Mouse (Mus musculus) limb, embryonic 15.5 days (tissue): ENCODE results near the gene Msrb3. TPM values are rescaled to one million over a fixed set of nuclear protein-coding genes. Genes with fewer than 3 reads are reported as not detected.

ENCODE experiments used
- ATAC-seq: fragments of 200-750 bp; cut with Nextera tagmentation; 2 replicates; pipeline ENCODE4 v1.8.0; 2017; ENCODE audit warnings: low read depth, moderate TSS enrichment; ENCODE audit not compliant: insufficient number of reproducible peaks, low FRiP score, low TSS enrichment
- H3K27ac ChIP-seq: fragments of 300-500 bp; sonication (generic); 2 replicates; pipeline ENCODE4 v1.5.1; 2015; ENCODE audit warnings: moderate library complexity, mild to moderate bottlenecking, inconsistent platforms
- H3K27me3 ChIP-seq: fragments of 300-500 bp; sonication (generic); 2 replicates; pipeline ENCODE4 v1.6.1; 2015; ENCODE audit warnings: inconsistent platforms
- H3K36me3 ChIP-seq: fragments of 300-500 bp; sonication (generic); 2 replicates; pipeline ENCODE4 v1.6.1; 2015; ENCODE audit warnings: inconsistent platforms
- H3K4me1 ChIP-seq: fragments of 300-500 bp; sonication (generic); 2 replicates; pipeline ENCODE4 v1.6.1; 2015; ENCODE audit warnings: inconsistent platforms
- H3K4me2 ChIP-seq: fragments of 300-500 bp; sonication (generic); 2 replicates; pipeline ENCODE4 v1.6.1; 2015; ENCODE audit warnings: mild to moderate bottlenecking, inconsistent platforms
- H3K4me3 ChIP-seq: fragments of 300-500 bp; sonication (generic); 2 replicates; pipeline ENCODE4 v1.5.1; 2015; ENCODE audit warnings: mild to moderate bottlenecking, inconsistent platforms
- H3K9ac ChIP-seq: fragments of 300-500 bp; sonication (generic); 2 replicates; pipeline ENCODE4 v1.6.1; 2015; ENCODE audit warnings: inconsistent platforms
- H3K9me3 ChIP-seq: fragments of 300-500 bp; sonication (generic); 2 replicates; pipeline ENCODE4 v1.6.1; 2016; ENCODE audit warnings: inconsistent platforms
- WGBS: fragments of 180-500 bp; shearing (Covaris S2); methylation state at CpG from one replicate; pipeline ENCODE4 v1.1.7; 2015; 5-methylcytosine and 5-hydroxymethylcytosine counted together
- polyA plus RNA-seq: library from polyadenylated mRNA; unstranded; fragments of >200 nt; fragmentation: Nextera tagmentation; extraction: Ambion mirVana; gene quantifications from 2 replicates; pipeline ENCODE4 v1.2.1, GENCODE M21; 2015

Msrb3 gene
- polyA plus RNA-seq, 1 experiment from 2014 or later: 16.9 TPM

- no peak overlapping the region for H3K9ac ChIP-seq
- H3K4me2 ChIP-seq: no peak overlapping the region
- H3K4me1 ChIP-seq: peaks cover 62% of the 10 kb centered on the region
- H3K27ac ChIP-seq: no peak overlapping the region
- no peaks in the 10 kb centered on the region for H3K9me3 ChIP-seq
- H3K4me3 ChIP-seq: no peak overlapping the region
- no peak for ATAC-seq
- no peaks in the 10 kb centered on the region for H3K27me3 ChIP-seq
- no peaks in the 10 kb centered on the region for H3K36me3 ChIP-seq
- WGBS: 55% methylated on average over 10 of the region's 10 CpGs
These were observed 44.6 kb downstream of the Msrb3 start for GRCm38 (mm10) chr10:120854329-120854728.

GRCm38 (mm10) chr10:120853816-120854215 lies 45.1 kb downstream of the Msrb3 start:
- peaks cover 57% of the 10 kb centered on the region for H3K4me1 ChIP-seq
- no peaks in the 10 kb centered on the region for H3K27me3 ChIP-seq
- H3K9me3 ChIP-seq: no peaks in the 10 kb centered on the region
- H3K27ac ChIP-seq: no peak overlapping the region
- no peak overlapping the region for H3K9ac ChIP-seq
- H3K36me3 ChIP-seq: no peaks in the 10 kb centered on the region
- WGBS: 36% methylated on average over 9 of the region's 9 CpGs
- ATAC-seq: no peak
- H3K4me3 ChIP-seq: no peak overlapping the region
- H3K4me2 ChIP-seq: no peak overlapping the region

DNA sequence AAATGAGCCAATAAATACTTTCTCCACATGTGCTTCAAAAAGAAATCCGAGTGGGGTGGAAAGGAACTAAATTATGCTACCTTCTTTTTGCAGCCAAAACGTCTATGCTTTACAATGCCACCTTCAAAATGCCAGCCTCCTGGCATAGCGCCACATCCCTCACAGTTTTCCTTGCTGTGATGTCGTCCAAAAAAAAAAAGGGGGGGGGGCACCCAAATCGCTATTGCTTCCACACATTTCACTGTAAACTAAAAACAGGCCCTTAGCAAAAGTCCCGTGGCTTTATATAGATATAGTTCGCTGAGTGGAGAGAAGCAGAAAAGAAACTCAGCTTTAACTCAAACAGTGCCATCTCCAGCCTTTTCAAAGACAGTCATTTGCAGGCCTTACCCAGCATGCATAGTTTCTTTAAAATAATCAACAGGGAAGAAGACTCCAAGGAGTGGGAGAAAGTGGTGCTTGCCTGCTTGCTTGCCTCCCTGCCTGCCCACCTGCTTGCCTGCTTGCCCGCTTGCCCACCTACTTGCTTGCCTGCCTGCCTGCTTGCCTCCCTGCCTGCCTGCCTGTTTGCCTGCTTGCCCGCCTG lies 47.6 kb downstream of the Msrb3 start:
- Histone ChIP-seq H3K27ac (peak overlapping the region; percentile 87), H3K4me1 (peaks cover 48% of the 10 kb centered on the region), H3K27me3 (no peaks in the 10 kb centered on the region), H3K4me2 (peak overlapping the region; percentile 26; the same call in 1 of the 2 replicates), H3K36me3 (0 out of 2 replicates have a peak, but pooled peaks cover 4% of the 10 kb centered on the region), H3K9me3 (no peaks in the 10 kb centered on the region), H3K4me3 (no peak overlapping the region), H3K9ac (no peak overlapping the region)
- no peak; the same call in 1 of the 2 replicates for ATAC-seq
- 17% methylated on average over 9 of the region's 9 CpGs for WGBS

DNA sequence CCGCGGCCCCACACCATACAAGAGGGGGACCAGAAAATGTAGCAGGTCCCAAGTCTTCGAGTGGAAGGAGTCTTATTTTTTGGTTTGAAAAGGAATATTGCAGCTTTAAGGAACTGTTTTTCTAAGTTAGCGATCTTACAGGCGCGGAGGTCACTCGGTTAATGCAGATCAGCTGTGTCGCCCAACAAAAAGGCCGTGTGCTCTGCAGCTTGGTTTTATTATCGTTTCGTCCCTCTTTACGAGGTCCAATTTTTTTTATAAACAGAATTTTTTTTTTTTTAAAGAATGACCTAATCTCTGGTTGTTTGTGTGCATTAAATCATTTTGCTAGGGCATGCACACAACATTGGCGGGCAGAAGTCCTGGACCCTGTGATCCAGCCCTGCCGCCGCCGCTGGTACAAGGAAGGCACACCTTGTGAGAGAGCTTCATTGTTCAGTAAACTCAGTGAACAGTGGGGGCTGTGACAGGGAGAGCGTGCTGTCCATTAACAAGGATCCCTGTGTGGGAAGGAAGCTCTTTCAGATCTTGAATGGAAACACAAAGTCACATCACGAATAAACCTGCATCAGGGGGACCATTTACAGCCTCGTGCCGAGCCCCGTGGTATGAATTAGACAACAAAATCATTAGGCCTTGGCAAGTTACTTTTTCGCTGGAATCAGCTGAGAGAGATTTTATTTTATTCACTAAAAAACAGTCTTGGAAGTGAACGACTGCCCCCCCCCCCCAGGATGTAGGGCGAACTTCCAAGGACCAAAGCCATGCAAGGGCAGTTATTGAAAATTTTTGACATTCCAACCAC lies 48.3 kb downstream of the Msrb3 start:
- H3K36me3 ChIP-seq: peaks cover 9% of the 10 kb centered on the region; the same call in 1 of the 2 replicates
- WGBS: 22% methylated on average over 24 of the region's 24 CpGs
- peak overlapping the region; percentile 86 for H3K27ac ChIP-seq
- no peak overlapping the region for H3K9ac ChIP-seq
- peak; percentile 77 for ATAC-seq
- H3K4me3 ChIP-seq: 0 out of 2 replicates have a peak overlapping the region, but pooled peaks have one; percentile 5
- peak overlapping the region; percentile 34 for H3K4me2 ChIP-seq
- no peaks in the 10 kb centered on the region for H3K27me3 ChIP-seq
- H3K4me1 ChIP-seq: peaks cover 48% of the 10 kb centered on the region
- H3K9me3 ChIP-seq: no peaks in the 10 kb centered on the region

GRCm38 (mm10) chr10:120848677-120849076 lies 50.2 kb downstream of the Msrb3 start:
- no peak overlapping the region for H3K27ac ChIP-seq

DNA sequence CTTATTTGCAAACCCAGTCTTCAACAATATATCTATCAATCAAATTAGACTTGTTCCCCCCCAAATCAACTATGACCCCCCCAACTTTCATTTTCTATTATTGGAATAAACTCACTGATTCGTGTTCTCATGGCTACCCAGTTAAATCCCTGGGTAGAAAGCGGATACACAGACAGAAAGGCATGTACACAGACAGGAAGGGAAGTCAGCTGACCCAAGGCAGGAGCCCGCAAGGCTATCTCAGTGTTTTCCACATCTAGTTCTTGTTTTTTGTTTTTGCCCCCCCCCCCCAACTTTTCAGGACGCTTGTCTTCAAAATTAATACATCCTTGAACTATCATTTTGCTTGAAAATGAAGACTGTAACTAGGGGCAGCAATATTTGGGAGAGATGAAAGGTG lies 51.1 kb downstream of the Msrb3 start:
- Histone ChIP-seq H3K4me3 (no peak overlapping the region), H3K36me3 (peaks cover 14% of the 10 kb centered on the region; the same call in 1 of the 2 replicates), H3K27ac (no peak overlapping the region), H3K4me2 (no peak overlapping the region), H3K9ac (no peak overlapping the region), H3K4me1 (peaks cover 31% of the 10 kb centered on the region), H3K27me3 (no peaks in the 10 kb centered on the region), H3K9me3 (no peaks in the 10 kb centered on the region)
- WGBS: 85% methylated on average over 4 of the region's 4 CpGs
- ATAC-seq: no peak

More at GRCm38 (mm10) chr10:120848677-120849076, 50.2 kb downstream of the Msrb3 start:
- H3K4me1 ChIP-seq: peaks cover 40% of the 10 kb centered on the region
- H3K36me3 ChIP-seq: peaks cover 10% of the 10 kb centered on the region; the same call in 1 of the 2 replicates
- ATAC-seq: no peak
- H3K4me3 ChIP-seq: no peak overlapping the region
- no peak overlapping the region for H3K9ac ChIP-seq
- no peaks in the 10 kb centered on the region for H3K27me3 ChIP-seq
- H3K9me3 ChIP-seq: no peaks in the 10 kb centered on the region
- H3K4me2 ChIP-seq: no peak overlapping the region
- 42% methylated on average over 7 of the region's 7 CpGs for WGBS

GRCm38 (mm10) chr10:120839966-120840365 lies 58.9 kb downstream of the Msrb3 start:
- Histone ChIP-seq H3K4me1 (no peaks in the 10 kb centered on the region), H3K27me3 (no peaks in the 10 kb centered on the region), H3K27ac (no peak overlapping the region), H3K9me3 (no peaks in the 10 kb centered on the region), H3K4me2 (no peak overlapping the region), H3K36me3 (peaks cover 3% of the 10 kb centered on the region; the same call in 1 of the 2 replicates), H3K4me3 (no peak overlapping the region), H3K9ac (no peak overlapping the region)
- WGBS: 71% methylated on average over 7 of the region's 7 CpGs
- no peak for ATAC-seq

DNA sequence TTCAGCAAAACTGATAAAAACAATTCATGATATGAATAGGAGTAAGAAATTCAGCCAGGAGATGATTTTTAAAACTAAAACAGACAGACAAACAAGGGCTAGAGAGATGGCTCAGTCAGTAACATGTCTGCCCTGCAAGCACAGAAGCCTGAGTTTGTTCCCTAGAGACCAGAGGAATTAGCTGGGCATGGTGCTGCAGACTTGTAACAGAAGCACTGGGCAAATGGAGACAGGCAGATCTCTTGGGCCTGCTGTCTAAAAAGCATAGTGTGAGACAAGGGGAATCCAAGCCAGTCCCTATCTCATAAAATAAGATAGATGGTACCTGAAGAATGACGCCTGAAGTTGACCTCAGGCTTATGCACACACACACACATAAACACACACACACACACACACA lies 64.4 kb downstream of the Msrb3 start:
- Histone ChIP-seq H3K9me3 (no peaks in the 10 kb centered on the region), H3K36me3 (no peaks in the 10 kb centered on the region), H3K4me1 (no peaks in the 10 kb centered on the region), H3K27me3 (no peaks in the 10 kb centered on the region), H3K9ac (no peak overlapping the region), H3K27ac (no peak overlapping the region), H3K4me3 (no peak overlapping the region), H3K4me2 (no peak overlapping the region)
- no peak for ATAC-seq
- WGBS: 75% methylated on average over 1 of the region's 1 CpGs

- Histone ChIP-seq H3K36me3 (no peaks in the 10 kb centered on the region), H3K4me2 (no peak overlapping the region)
These were observed 65.1 kb downstream of the Msrb3 start for GRCm38 (mm10) chr10:120833836-120834235.

GRCm38 (mm10) chr10:120827761-120828160 lies 71.1 kb downstream of the Msrb3 start:
- Histone ChIP-seq H3K4me2 (no peak overlapping the region), H3K27ac (peak overlapping the region; percentile 17; the same call in 1 of the 2 replicates), H3K27me3 (no peaks in the 10 kb centered on the region), H3K9me3 (no peaks in the 10 kb centered on the region), H3K4me1 (peaks cover 13% of the 10 kb centered on the region; the same call in 1 of the 2 replicates), H3K9ac (no peak overlapping the region), H3K36me3 (no peaks in the 10 kb centered on the region), H3K4me3 (no peak overlapping the region)
- 83% methylated on average over 12 of the region's 12 CpGs for WGBS
- no peak for ATAC-seq

More at GRCm38 (mm10) chr10:120833836-120834235, 65.1 kb downstream of the Msrb3 start:
- no peak overlapping the region for H3K9ac ChIP-seq
- H3K4me1 ChIP-seq: no peaks in the 10 kb centered on the region
- H3K27ac ChIP-seq: no peak overlapping the region
- no peak overlapping the region for H3K4me3 ChIP-seq
- ATAC-seq: no peak
- H3K9me3 ChIP-seq: no peaks in the 10 kb centered on the region
- no peaks in the 10 kb centered on the region for H3K27me3 ChIP-seq

DNA sequence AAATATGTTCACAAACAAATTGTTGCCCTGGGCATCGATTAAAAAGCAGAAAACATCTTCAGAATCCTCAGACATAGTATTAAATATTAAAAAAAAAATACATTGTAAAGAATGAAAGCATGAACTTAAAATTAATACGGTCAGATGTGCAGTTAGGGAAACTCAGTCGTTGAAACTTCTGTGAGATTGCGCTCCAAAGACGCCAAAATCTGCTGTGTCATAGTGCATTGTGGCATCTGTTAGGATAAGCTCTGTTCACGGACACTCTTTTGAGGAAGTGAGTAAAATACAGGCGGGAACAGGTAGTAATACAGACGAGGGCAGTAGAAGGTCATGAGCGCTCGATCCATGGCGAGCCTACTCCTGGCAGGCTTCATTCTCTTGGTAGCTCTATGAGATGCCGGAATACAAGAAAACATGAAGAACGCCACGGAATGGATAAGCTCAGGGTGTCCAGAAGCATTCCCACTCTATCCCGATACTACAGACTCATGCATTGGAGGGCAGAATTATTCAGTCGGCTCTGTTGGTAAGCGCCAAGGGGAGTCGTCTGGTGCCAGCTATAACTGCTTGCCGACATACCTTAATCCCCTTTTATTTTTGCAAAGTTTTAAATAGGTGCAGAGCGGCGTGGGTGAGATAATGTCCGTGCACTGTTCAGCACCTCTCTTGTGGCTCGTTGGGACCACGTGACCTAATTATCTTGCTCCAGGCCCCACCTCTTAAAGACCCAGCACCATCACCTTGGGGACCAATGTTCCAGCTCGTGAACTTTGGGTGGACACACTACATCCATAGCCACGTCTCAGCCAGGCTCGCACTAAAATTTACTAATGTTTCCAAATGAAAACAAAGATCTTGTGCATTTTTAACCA lies 71.9 kb downstream of the Msrb3 start:
- H3K36me3 ChIP-seq: no peaks in the 10 kb centered on the region
- H3K4me3 ChIP-seq: peak overlapping the region; percentile 10; the same call in 1 of the 2 replicates
- 0 out of 2 replicates have a peak overlapping the region, but pooled peaks have one; percentile 43 for H3K27ac ChIP-seq
- 62% methylated on average over 27 of the region's 27 CpGs for WGBS
- H3K4me2 ChIP-seq: peak overlapping the region; percentile 19; the same call in 1 of the 2 replicates
- ATAC-seq: no peak; the same call in 1 of the 2 replicates
- peaks cover 15% of the 10 kb centered on the region for H3K4me1 ChIP-seq
- H3K9ac ChIP-seq: no peak overlapping the region
- H3K27me3 ChIP-seq: no peaks in the 10 kb centered on the region
- H3K9me3 ChIP-seq: no peaks in the 10 kb centered on the region
